Mouse (Mus musculus) cerebellum, adult 2 months (tissue): ENCODE measurements at regions not wholly inside any gene's neighbourhood (a gene's known extent, or its start where the extent isn't known, plus 50 kb on each side); places are given as distances from the start of the nearest gene placed in this dataset.

Experiments used
- CTCF ChIP-seq: fragments of 200-500 bp; IDR thresholded peaks from 2 replicates; pipeline ENCODE4 v1.5.1; 2011; ENCODE audit warnings: low read depth, mild to moderate bottlenecking, control low read depth, low read length, moderate library complexity, borderline replicate concordance; ENCODE audit not compliant: insufficient read depth
- POLR2A ChIP-seq: fragments of 200-500 bp; IDR thresholded peaks from 2 replicates; pipeline ENCODE4 v1.6.1; 2011; ENCODE audit warnings: low read length, control low read depth, borderline replicate concordance; ENCODE audit not compliant: insufficient read depth

DNA sequence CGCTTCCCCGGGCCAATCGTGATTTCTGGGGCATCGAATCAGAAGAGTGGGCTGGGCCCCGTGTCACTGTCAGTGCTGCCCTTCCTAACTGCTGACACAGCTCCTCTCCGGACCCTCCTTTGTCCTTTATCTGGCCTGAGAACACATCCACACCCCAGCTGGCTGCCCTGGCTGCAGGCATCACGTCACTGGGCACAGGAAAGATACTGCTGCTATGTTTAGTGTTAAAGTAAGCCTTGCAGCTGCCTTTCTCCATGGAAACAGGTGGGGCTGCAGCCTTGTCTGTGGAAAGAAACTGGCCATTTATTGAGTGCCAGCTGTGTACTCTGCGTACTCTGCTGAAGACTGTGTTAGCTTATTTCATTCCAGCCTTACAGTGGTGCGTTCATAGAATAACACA lies 168.7 kb downstream of the Rps24 start:
- TF ChIP-seq CTCF (no peak), POLR2A (no peak)
